Mouse (Mus musculus): ENCODE data around the gene Chtop. TPM values are rescaled to one million over a fixed set of nuclear protein-coding genes. Genes with fewer than 3 reads are reported as not detected.

Chtop gene
- total and polyA plus RNA-seq, 2 experiments: 23.5 to 30.9 TPM

DNA sequence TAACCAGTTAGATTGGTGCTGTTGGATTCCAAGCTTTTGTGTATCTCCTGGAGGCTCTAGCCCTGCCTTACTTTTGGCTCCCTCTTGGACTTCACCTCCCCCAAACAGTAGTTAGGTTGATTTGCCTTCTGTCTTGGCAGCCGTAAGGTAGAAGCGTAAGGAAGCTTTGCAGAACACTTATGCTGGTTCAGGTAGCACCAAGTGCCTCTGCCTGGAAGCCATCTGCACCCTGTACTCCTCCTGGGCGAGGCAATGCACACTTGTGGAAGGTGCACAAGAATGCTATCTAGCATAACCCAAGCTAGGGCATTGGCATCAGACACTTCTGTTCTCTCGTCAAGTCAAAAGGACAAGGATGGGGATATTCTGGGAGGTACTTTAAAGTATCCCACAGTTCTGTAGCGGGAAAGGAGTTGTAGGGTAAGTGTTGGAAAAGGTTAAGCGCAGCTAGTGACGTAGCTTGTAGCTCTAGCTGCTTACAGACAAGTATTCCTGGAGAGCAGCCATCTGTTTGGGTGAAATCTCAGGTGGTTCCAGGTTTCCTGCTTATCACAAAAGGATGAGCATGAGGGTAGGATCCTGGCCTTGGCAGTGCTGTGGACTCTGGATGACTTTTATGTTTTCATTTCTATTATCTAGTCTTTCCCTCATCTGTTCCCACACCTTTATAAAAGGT is 13.3 kb downstream of the Chtop start:
- Histone ChIP-seq H3K9ac (ENCODE audit: low read depth, low read length) (no peak overlapping the region), H3K4me1 (ENCODE audit: control insufficient read depth, insufficient read depth, low read length) (peaks cover 12% of the 10 kb centered on the region), H3K27ac (replicated peaks; ENCODE audit: insufficient read depth, low read depth, low read length) (no peak overlapping the region), H3K27me3 (ENCODE audit: control insufficient read depth, insufficient read depth, low read length) (no peaks in the 10 kb centered on the region), H3K36me3 (ENCODE audit: control insufficient read depth, insufficient read depth, low read length) (peaks cover 38% of the 10 kb centered on the region), H3K79me2 (ENCODE audit: control insufficient read depth, insufficient read depth, low read length) (no peaks in the 10 kb centered on the region), H3K4me3 (ENCODE audit: insufficient read depth, low read depth, low read length) (no peak overlapping the region)
- 91% methylated on average over 7 of the region's 7 CpGs for WGBS
- DNase-seq (ENCODE audit: extremely low read depth, low read depth, low spot score): peak; percentile 51
- no peak for TF ChIP-seq POLR2A (IDR thresholded peaks at IDR 0.05; ENCODE audit: extremely low read depth, insufficient read depth, low read length)
- no peak for TF ChIP-seq CTCF (IDR thresholded peaks at IDR 0.05; ENCODE audit: low read depth, low read length)

- peaks cover 5% of the 10 kb centered on the region; the same call in 1 of the 2 replicates for H3K79me2 ChIP-seq (ENCODE audit: control insufficient read depth, insufficient read depth, low read length)
- no peak overlapping the region for H3K4me3 ChIP-seq (ENCODE audit: insufficient read depth, low read depth, low read length)
- peak overlapping the region; percentile 56 for H3K27ac ChIP-seq (replicated peaks; ENCODE audit: insufficient read depth, low read depth, low read length)
- no peak overlapping the region for H3K9ac ChIP-seq (ENCODE audit: low read depth, low read length)
- H3K36me3 ChIP-seq (ENCODE audit: control insufficient read depth, insufficient read depth, low read length): peaks cover 28% of the 10 kb centered on the region
- no peaks in the 10 kb centered on the region for H3K27me3 ChIP-seq (ENCODE audit: control insufficient read depth, insufficient read depth, low read length)
- TF ChIP-seq CTCF (IDR thresholded peaks at IDR 0.05; ENCODE audit: low read depth, low read length): no peak
- no peak for TF ChIP-seq POLR2A (IDR thresholded peaks at IDR 0.05; ENCODE audit: extremely low read depth, insufficient read depth, low read length)
- 24% methylated on average over 4 of the region's 4 CpGs for WGBS
- peak; percentile 97 for DNase-seq (ENCODE audit: extremely low read depth, low read depth, low spot score)
- peaks cover 16% of the 10 kb centered on the region for H3K4me1 ChIP-seq (ENCODE audit: control insufficient read depth, insufficient read depth, low read length)
Measured at GRCm38 (mm10) chr3:90493831-90494540, 15.3 kb downstream of the Chtop start.

- Histone ChIP-seq H3K27ac (replicated peaks; ENCODE audit: insufficient read depth, low read depth, low read length) (no peak overlapping the region), H3K4me1 (ENCODE audit: control insufficient read depth, insufficient read depth, low read length) (peaks cover 17% of the 10 kb centered on the region), H3K36me3 (ENCODE audit: control insufficient read depth, insufficient read depth, low read length) (peaks cover 22% of the 10 kb centered on the region), H3K9ac (ENCODE audit: low read depth, low read length) (no peak overlapping the region), H3K27me3 (ENCODE audit: control insufficient read depth, insufficient read depth, low read length) (no peaks in the 10 kb centered on the region), H3K79me2 (ENCODE audit: control insufficient read depth, insufficient read depth, low read length) (peaks cover 5% of the 10 kb centered on the region; the same call in 1 of the 2 replicates), H3K4me3 (ENCODE audit: insufficient read depth, low read depth, low read length) (no peak overlapping the region)
- 30% methylated on average over 2 of the region's 2 CpGs for WGBS
- peak; percentile 47 for DNase-seq (ENCODE audit: extremely low read depth, low read depth, low spot score)
- no peak for TF ChIP-seq CTCF (IDR thresholded peaks at IDR 0.05; ENCODE audit: low read depth, low read length)
- no peak for TF ChIP-seq POLR2A (IDR thresholded peaks at IDR 0.05; ENCODE audit: extremely low read depth, insufficient read depth, low read length)
Measured at GRCm38 (mm10) chr3:90491350-90491749, 17.9 kb downstream of the Chtop start.

GRCm38 (mm10) chr3:90490696-90491256 is 18.5 kb downstream of the Chtop start, which contains the start of gene Snapin:
Gene Snapin (minus strand): TSS chr3:90491033.
- WGBS: under 1% methylated on average over 37 of the region's 37 CpGs
- Histone ChIP-seq H3K9ac (ENCODE audit: low read depth, low read length) (peak within 1 kb of the TSS; percentile 75), H3K79me2 (ENCODE audit: control insufficient read depth, insufficient read depth, low read length) (peaks cover 5% of the 10 kb centered on the region; the same call in 1 of the 2 replicates), H3K4me3 (ENCODE audit: insufficient read depth, low read depth, low read length) (peak within 1 kb of the TSS; percentile 67), H3K27ac (replicated peaks; ENCODE audit: insufficient read depth, low read depth, low read length) (peak within 1 kb of the TSS; percentile 70), H3K4me1 (ENCODE audit: control insufficient read depth, insufficient read depth, low read length) (peaks cover 17% of the 10 kb centered on the region), H3K36me3 (ENCODE audit: control insufficient read depth, insufficient read depth, low read length) (peaks cover 25% of the 10 kb centered on the region), H3K27me3 (ENCODE audit: control insufficient read depth, insufficient read depth, low read length) (no peaks in the 10 kb centered on the region)
- DNase-seq (ENCODE audit: extremely low read depth, low read depth, low spot score): peak; percentile 88
- TF ChIP-seq CTCF (IDR thresholded peaks at IDR 0.05; ENCODE audit: low read depth, low read length): peak; percentile 89
- peak; percentile 63; the same call in 1 of the 2 replicates for TF ChIP-seq POLR2A (IDR thresholded peaks at IDR 0.05; ENCODE audit: extremely low read depth, insufficient read depth, low read length)

- H3K27ac ChIP-seq (replicated peaks; ENCODE audit: insufficient read depth, low read depth, low read length): no peak overlapping the region
- no peak overlapping the region for H3K4me3 ChIP-seq (ENCODE audit: insufficient read depth, low read depth, low read length)
- DNase-seq (ENCODE audit: extremely low read depth, low read depth, low spot score): no peak
- H3K9ac ChIP-seq (ENCODE audit: low read depth, low read length): no peak overlapping the region
- peaks cover 5% of the 10 kb centered on the region; the same call in 1 of the 2 replicates for H3K79me2 ChIP-seq (ENCODE audit: control insufficient read depth, insufficient read depth, low read length)
- H3K27me3 ChIP-seq (ENCODE audit: control insufficient read depth, insufficient read depth, low read length): no peaks in the 10 kb centered on the region
- 89% methylated on average over 6 of the region's 6 CpGs for WGBS
- H3K4me1 ChIP-seq (ENCODE audit: control insufficient read depth, insufficient read depth, low read length): peaks cover 9% of the 10 kb centered on the region
- TF ChIP-seq POLR2A (IDR thresholded peaks at IDR 0.05; ENCODE audit: extremely low read depth, insufficient read depth, low read length) (no peak), CTCF (IDR thresholded peaks at IDR 0.05; ENCODE audit: low read depth, low read length) (no peak)
- peaks cover 36% of the 10 kb centered on the region for H3K36me3 ChIP-seq (ENCODE audit: control insufficient read depth, insufficient read depth, low read length)
Measured at GRCm38 (mm10) chr3:90488576-90488975, 20.7 kb downstream of the Chtop start.

All from liver, adult 2 months (tissue).